Mouse (Mus musculus): ENCODE data around the gene Plcz1.

GRCm38 (mm10) chr6:140051476-140051875 lies 10.2 kb upstream of the Plcz1 start:
- no peak for TF ChIP-seq POLR2A (IDR thresholded peaks at IDR 0.05; ENCODE audit: control insufficient read depth, low read depth, low read length)
- no peak for TF ChIP-seq CTCF (IDR thresholded peaks at IDR 0.05; ENCODE audit: control insufficient read depth, insufficient read depth, insufficient replicate concordance, low read depth, low read length)

Data from testis, adult 2 months (tissue).